Mouse (Mus musculus): Measurements from ENCODE around the gene Smarcc2. TPM values are rescaled to one million over a fixed set of nuclear protein-coding genes. Genes with fewer than 3 reads are reported as not detected.

The Smarcc2 gene
- polyA plus RNA-seq (2014; fragmentation: Illumina TruSeq; extraction: RNeasy Lipid Tissue Mini Kit (QIAGEN cat#74804); ENCODE audit: low replicate concordance) = 35.8 TPM

DNA sequence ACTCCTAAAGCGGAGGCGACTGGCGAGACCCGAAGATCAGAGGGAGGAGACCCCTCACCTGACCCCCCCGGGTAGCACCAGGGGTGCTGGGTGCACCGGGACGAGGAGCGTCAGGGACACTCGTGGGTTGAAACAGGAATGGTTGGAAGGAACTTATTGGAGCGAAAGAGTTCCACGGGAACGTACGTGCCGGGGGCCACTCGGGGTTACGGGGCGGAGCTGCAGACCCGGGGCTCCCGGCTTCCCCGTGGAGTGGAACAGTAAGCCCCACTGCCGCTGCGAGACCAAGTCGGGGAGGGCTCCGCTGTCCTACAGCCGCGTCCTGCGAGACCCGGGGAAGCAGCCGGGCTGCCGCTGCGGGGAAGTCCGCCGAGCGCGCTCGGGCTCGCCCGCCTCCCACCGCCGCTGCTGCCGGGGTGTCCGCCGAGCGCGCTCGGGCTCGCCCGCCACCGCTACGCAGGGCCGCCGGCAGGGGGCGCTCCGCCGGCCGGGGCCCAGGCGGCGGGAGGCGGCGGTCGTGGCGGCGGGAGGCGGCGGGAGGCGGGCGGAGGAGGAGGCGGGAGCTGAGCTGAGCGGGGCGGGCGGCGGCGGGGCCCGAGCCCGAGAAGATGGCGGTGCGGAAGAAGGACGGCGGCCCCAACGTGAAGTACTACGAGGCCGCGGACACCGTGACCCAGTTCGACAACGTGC, at the start of gene Smarcc2:
Gene Smarcc2, plus strand, starts transcription at position 530 of the 690 bp plus-strand sequence.

DNA sequence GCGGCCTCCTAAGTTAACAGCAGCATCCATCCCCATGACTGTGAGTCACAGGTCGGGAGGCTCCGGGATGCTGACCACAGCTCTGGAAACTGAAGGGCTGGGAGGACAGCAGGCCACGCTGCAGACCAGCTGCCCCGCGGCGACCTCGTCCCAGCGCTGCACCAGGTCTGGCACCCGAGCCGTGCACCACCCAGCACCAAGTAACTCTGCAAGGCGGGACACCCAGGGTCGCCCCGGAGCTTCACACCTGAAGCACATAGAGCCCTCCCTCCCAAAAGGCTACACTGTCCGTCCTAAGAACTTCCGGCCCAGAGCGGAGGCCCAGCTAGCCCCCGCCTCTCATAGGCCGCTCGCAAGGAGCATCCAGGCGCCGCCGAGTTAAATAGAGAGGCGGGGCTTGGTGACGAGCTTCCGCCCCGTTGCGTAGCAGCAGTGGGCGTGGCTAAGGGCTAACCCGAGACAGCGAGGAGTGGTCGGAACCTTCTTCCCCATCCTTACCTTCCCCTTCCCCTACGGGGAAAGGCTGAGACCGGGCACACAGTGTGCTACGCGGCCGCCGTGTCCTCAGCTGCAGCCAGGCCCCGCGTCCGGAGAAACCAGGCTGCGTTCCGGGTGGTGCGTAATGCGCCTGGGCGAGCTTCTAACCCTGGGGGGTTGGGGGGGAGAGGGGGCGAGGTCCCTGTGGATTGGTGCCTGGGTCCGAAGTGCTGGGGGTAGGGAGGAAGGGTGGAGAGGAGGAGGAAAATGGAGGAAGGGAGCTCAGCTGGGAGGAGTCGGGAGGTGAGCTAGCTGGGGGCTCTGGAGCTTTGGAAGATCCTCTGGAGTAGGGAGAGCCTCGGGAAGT, 47.6 kb upstream of the Smarcc2 start, which contains the start of the genes Nabp2 and Rnf41:
Gene Nabp2, minus strand, starts transcription at position 282 of the 844 bp plus-strand sequence.
Gene Rnf41, plus strand, starts transcription at position 447 of the 844 bp plus-strand sequence.

DNA sequence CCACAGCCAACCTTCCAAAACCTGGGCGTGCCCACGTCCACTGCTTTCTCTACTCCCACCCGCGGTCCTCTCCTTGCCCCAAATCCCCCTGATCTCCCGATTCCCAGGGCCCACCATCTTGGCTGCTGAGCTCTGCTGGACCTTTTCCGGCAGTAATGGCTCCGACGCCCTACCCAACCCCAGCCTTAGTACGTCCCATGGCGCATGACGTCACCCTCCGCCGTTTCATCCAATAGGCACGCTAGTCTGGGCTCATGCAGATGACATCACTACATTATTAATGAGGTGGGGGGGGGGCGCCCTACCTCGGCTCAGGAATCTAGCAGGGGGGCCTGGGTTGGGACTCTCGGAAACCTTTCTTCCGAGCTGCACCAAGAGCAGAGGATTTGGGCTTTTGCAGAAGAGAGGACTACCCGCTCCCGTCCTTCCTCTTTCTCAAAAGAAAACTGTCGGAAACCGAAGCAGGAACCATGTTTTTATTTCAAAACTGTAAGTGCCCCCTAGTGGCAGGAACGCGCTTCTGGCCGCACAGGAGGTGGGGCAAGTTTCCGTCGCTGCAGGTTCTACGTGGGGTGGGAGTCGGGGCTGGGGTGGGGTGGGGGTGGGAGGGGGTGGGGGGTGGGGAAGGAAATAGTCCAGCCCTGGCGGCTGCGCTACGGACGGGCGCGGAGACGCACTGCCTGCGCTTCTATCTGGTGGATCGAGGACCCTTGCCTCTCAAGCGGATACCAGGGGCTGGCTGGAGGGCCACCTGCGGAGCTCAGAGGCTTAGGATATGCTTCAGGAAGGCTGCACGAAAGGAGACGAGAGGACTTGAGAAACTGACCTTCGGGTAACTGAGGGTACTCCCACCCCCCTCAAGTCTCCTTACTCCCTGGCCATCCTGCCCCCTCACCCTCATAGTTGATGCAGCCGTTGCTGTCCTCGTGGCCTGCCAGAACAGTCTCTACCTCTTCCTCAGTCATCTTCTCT, 34.9 kb downstream of the Smarcc2 start, which contains the start of gene Myl6:
Gene Myl6, minus strand, starts transcription at position 451 of the 972 bp plus-strand sequence.

DNA sequence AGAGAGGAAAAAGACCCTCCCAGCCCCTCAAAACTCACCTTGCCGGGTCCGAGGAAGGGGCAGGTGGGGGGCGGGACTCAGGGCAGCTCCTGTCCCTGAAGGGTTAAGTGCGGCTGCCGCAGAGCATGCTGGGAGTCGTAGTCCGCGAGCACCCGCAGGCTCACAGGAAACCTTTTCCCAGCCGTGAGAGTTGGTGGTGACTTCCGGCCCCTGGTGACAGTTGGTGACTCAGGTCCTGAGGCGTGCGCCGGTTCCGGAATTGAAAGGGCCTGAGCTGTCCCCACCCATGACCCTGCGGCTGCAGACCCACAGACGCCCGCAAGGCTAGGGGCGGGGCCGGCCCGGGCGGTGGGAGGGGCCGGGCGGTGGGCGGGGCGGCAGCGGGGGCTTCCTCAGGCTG, 39.5 kb downstream of the Smarcc2 start, which contains the start of gene Myl6b:
Gene Myl6b, minus strand, starts transcription at position 96 of the 400 bp plus-strand sequence.

DNA sequence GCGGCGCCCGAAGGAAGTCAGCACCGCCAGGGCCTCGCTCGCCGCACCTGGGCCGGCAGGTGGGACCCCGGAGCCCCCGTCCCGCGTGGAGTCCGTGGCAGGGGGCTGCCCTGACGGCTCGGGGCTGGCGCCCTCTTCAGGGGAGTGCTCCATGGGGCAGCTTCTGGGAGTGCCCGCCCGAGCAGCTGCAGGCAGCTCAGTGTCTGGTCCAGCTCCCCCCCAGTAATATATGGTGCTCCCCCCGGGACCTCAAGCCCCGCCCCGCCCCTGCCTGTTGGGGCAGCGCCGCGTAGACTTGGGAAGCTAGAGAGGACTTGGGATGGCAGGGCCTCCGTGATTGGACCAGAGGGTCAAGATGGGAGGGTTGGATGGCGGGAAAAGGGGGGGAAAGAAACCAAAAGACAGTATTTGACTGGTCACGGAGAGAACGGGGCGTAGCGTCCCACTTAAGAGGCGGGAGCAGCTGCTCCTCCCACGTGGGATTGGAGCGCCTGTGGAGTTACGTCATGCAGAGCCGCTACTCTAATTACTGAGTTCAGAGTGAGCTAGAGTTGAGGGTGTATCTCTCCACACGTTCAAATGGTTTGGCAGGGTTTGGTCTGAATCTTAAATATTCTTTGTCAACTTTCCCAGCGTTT, 66.7 kb downstream of the Smarcc2 start, which contains the start of gene Esyt1:
Gene Esyt1, minus strand, starts transcription at position 201 of the 638 bp plus-strand sequence.

Other genes starting within 250 kb of the Smarcc2 start
- gene Spryd4, start 247.4 kb upstream of the Smarcc2 start, polyA plus RNA-seq (2014; fragmentation: Illumina TruSeq; extraction: RNeasy Lipid Tissue Mini Kit (QIAGEN cat#74804); ENCODE audit: low replicate concordance) = 13.5 TPM
- gene Mip, start 233.4 kb upstream of the Smarcc2 start, polyA plus RNA-seq (2014; fragmentation: Illumina TruSeq; extraction: RNeasy Lipid Tissue Mini Kit (QIAGEN cat#74804); ENCODE audit: low replicate concordance) = not detected
- gene Timeless, start 227.2 kb upstream of the Smarcc2 start, polyA plus RNA-seq (2014; fragmentation: Illumina TruSeq; extraction: RNeasy Lipid Tissue Mini Kit (QIAGEN cat#74804); ENCODE audit: low replicate concordance) = 1.4 TPM
- gene Apon, start 205.2 kb upstream of the Smarcc2 start, polyA plus RNA-seq (2014; fragmentation: Illumina TruSeq; extraction: RNeasy Lipid Tissue Mini Kit (QIAGEN cat#74804); ENCODE audit: low replicate concordance) = 0.41 TPM
- gene Apof, start 190.6 kb upstream of the Smarcc2 start, polyA plus RNA-seq (2014; fragmentation: Illumina TruSeq; extraction: RNeasy Lipid Tissue Mini Kit (QIAGEN cat#74804); ENCODE audit: low replicate concordance) = not detected
- 12.8 TPM for gene Stat2, start 188.7 kb upstream of the Smarcc2 start, polyA plus RNA-seq (2014; fragmentation: Illumina TruSeq; extraction: RNeasy Lipid Tissue Mini Kit (QIAGEN cat#74804); ENCODE audit: low replicate concordance)
- 0.48 TPM for gene Il23a, start 160.5 kb upstream of the Smarcc2 start, polyA plus RNA-seq (2014; fragmentation: Illumina TruSeq; extraction: RNeasy Lipid Tissue Mini Kit (QIAGEN cat#74804); ENCODE audit: low replicate concordance)
- 8.3 TPM for gene Pan2, start 155.9 kb upstream of the Smarcc2 start, polyA plus RNA-seq (2014; fragmentation: Illumina TruSeq; extraction: RNeasy Lipid Tissue Mini Kit (QIAGEN cat#74804); ENCODE audit: low replicate concordance)
- gene Cnpy2, start 136.8 kb upstream of the Smarcc2 start, polyA plus RNA-seq (2014; fragmentation: Illumina TruSeq; extraction: RNeasy Lipid Tissue Mini Kit (QIAGEN cat#74804); ENCODE audit: low replicate concordance) = 20.6 TPM
- gene Cs, start 121.5 kb upstream of the Smarcc2 start, polyA plus RNA-seq (2014; fragmentation: Illumina TruSeq; extraction: RNeasy Lipid Tissue Mini Kit (QIAGEN cat#74804); ENCODE audit: low replicate concordance) = 247 TPM
- 13.4 TPM for gene Coq10a, start 90.3 kb upstream of the Smarcc2 start, polyA plus RNA-seq (2014; fragmentation: Illumina TruSeq; extraction: RNeasy Lipid Tissue Mini Kit (QIAGEN cat#74804); ENCODE audit: low replicate concordance)
- 4.7 TPM for gene Ankrd52, start 82.1 kb upstream of the Smarcc2 start, polyA plus RNA-seq (2014; fragmentation: Illumina TruSeq; extraction: RNeasy Lipid Tissue Mini Kit (QIAGEN cat#74804); ENCODE audit: low replicate concordance)
- gene Slc39a5, start 58.0 kb upstream of the Smarcc2 start, polyA plus RNA-seq (2014; fragmentation: Illumina TruSeq; extraction: RNeasy Lipid Tissue Mini Kit (QIAGEN cat#74804); ENCODE audit: low replicate concordance) = 0.78 TPM
- gene Nabp2, start 47.8 kb upstream of the Smarcc2 start, polyA plus RNA-seq (2014; fragmentation: Illumina TruSeq; extraction: RNeasy Lipid Tissue Mini Kit (QIAGEN cat#74804); ENCODE audit: low replicate concordance) = 10.6 TPM
- gene Rnf41, start 47.6 kb upstream of the Smarcc2 start, polyA plus RNA-seq (2014; fragmentation: Illumina TruSeq; extraction: RNeasy Lipid Tissue Mini Kit (QIAGEN cat#74804); ENCODE audit: low replicate concordance) = 5.2 TPM
- gene Myl6, start 34.9 kb downstream of the Smarcc2 start, polyA plus RNA-seq (2014; fragmentation: Illumina TruSeq; extraction: RNeasy Lipid Tissue Mini Kit (QIAGEN cat#74804); ENCODE audit: low replicate concordance) = 27.1 TPM
- not detected for gene Myl6b, start 39.4 kb downstream of the Smarcc2 start, polyA plus RNA-seq (2014; fragmentation: Illumina TruSeq; extraction: RNeasy Lipid Tissue Mini Kit (QIAGEN cat#74804); ENCODE audit: low replicate concordance)
- gene Esyt1, start 66.6 kb downstream of the Smarcc2 start, polyA plus RNA-seq (2014; fragmentation: Illumina TruSeq; extraction: RNeasy Lipid Tissue Mini Kit (QIAGEN cat#74804); ENCODE audit: low replicate concordance) = 1.9 TPM
- gene Zc3h10, start 88.5 kb downstream of the Smarcc2 start, polyA plus RNA-seq (2014; fragmentation: Illumina TruSeq; extraction: RNeasy Lipid Tissue Mini Kit (QIAGEN cat#74804); ENCODE audit: low replicate concordance) = 0.85 TPM
- 15.5 TPM for gene Rpl41, start 90.1 kb downstream of the Smarcc2 start, polyA plus RNA-seq (2014; fragmentation: Illumina TruSeq; extraction: RNeasy Lipid Tissue Mini Kit (QIAGEN cat#74804); ENCODE audit: low replicate concordance)
- 72.6 TPM for gene Pa2g4, start 106.7 kb downstream of the Smarcc2 start, polyA plus RNA-seq (2014; fragmentation: Illumina TruSeq; extraction: RNeasy Lipid Tissue Mini Kit (QIAGEN cat#74804); ENCODE audit: low replicate concordance)
- gene Erbb3, start 130.4 kb downstream of the Smarcc2 start, polyA plus RNA-seq (2014; fragmentation: Illumina TruSeq; extraction: RNeasy Lipid Tissue Mini Kit (QIAGEN cat#74804); ENCODE audit: low replicate concordance) = 157 TPM
- 7.5 TPM for gene Rps26, start 167.5 kb downstream of the Smarcc2 start, polyA plus RNA-seq (2014; fragmentation: Illumina TruSeq; extraction: RNeasy Lipid Tissue Mini Kit (QIAGEN cat#74804); ENCODE audit: low replicate concordance)
- gene Ikzf4, start 186.7 kb downstream of the Smarcc2 start, polyA plus RNA-seq (2014; fragmentation: Illumina TruSeq; extraction: RNeasy Lipid Tissue Mini Kit (QIAGEN cat#74804); ENCODE audit: low replicate concordance) = 0.41 TPM
- 2.4 TPM for gene Suox, start 214.8 kb downstream of the Smarcc2 start, polyA plus RNA-seq (2014; fragmentation: Illumina TruSeq; extraction: RNeasy Lipid Tissue Mini Kit (QIAGEN cat#74804); ENCODE audit: low replicate concordance)
- gene Rab5b, start 237.0 kb downstream of the Smarcc2 start, polyA plus RNA-seq (2014; fragmentation: Illumina TruSeq; extraction: RNeasy Lipid Tissue Mini Kit (QIAGEN cat#74804); ENCODE audit: low replicate concordance) = 70.4 TPM
- gene Pmel, start 244.9 kb downstream of the Smarcc2 start, polyA plus RNA-seq (2014; fragmentation: Illumina TruSeq; extraction: RNeasy Lipid Tissue Mini Kit (QIAGEN cat#74804); ENCODE audit: low replicate concordance) = not detected
- 14.3 TPM for gene Cdk2, start 245.8 kb downstream of the Smarcc2 start, polyA plus RNA-seq (2014; fragmentation: Illumina TruSeq; extraction: RNeasy Lipid Tissue Mini Kit (QIAGEN cat#74804); ENCODE audit: low replicate concordance)